Mouse (Mus musculus) liver, postnatal 0 days (tissue): Measurements from ENCODE around the gene Mrvi1. TPM values are rescaled to one million over a fixed set of nuclear protein-coding genes. Genes with fewer than 3 reads are reported as not detected.

Experiments used
- ATAC-seq: fragments of 200-750 bp; cut with Nextera tagmentation; 2 replicates; pipeline ENCODE4 v1.8.0; 2017; ENCODE audit warnings: mild to moderate bottlenecking, moderate library complexity
- DNase-seq: peaks from one replicate; pipeline ENCODE4 v3.0.0-alpha.2; 2016
- H3K27ac ChIP-seq: fragments of 300-500 bp; sonication (generic); 2 replicates; pipeline ENCODE4 v1.5.1; 2014; ENCODE audit warnings: antibody characterized with exemption, moderate library complexity, mild to moderate bottlenecking, low read depth
- H3K27me3 ChIP-seq: fragments of 300-500 bp; sonication (generic); 2 replicates; pipeline ENCODE4 v1.6.1; 2014; ENCODE audit warnings: low read length, control low read depth, mixed read lengths; ENCODE audit not compliant: insufficient read depth
- H3K36me3 ChIP-seq: fragments of 300-500 bp; sonication (generic); replicated peaks from 2 replicates; pipeline ENCODE4 v1.6.1; 2014; ENCODE audit warnings: mild to moderate bottlenecking, control low read depth, low read length, moderate library complexity, mixed read lengths; ENCODE audit not compliant: insufficient read depth
- H3K4me1 ChIP-seq: fragments of 300-500 bp; sonication (generic); 2 replicates; pipeline ENCODE4 v1.6.1; 2014; ENCODE audit warnings: antibody characterized with exemption, mild to moderate bottlenecking, control low read depth; ENCODE audit not compliant: insufficient read depth
- H3K4me2 ChIP-seq: fragments of 300-500 bp; sonication (generic); 2 replicates; pipeline ENCODE4 v1.6.1; 2014; ENCODE audit warnings: low read depth, mild to moderate bottlenecking, low read length, moderate library complexity, mixed read lengths
- H3K4me3 ChIP-seq: fragments of 300-500 bp; sonication (generic); 2 replicates; pipeline ENCODE4 v1.5.1; 2014; ENCODE audit warnings: low read depth, low read length
- H3K9ac ChIP-seq: fragments of 300-500 bp; sonication (generic); replicated peaks from 2 replicates; pipeline ENCODE4 v1.6.1; 2014; ENCODE audit warnings: mild to moderate bottlenecking, moderate library complexity
- H3K9me3 ChIP-seq: fragments of 300-500 bp; sonication (generic); 2 replicates; pipeline ENCODE4 v1.6.1; 2016; ENCODE audit warnings: mild to moderate bottlenecking, control low read depth, low read length, mixed read lengths
- CTCF ChIP-seq: sonication (generic); IDR thresholded peaks from 2 replicates; pipeline ENCODE4 v1.5.1; 2016; ENCODE audit warnings: antibody characterized with exemption, low read depth
- EP300 ChIP-seq: IDR thresholded peaks from 2 replicates; pipeline ENCODE4 v1.6.1; 2016; ENCODE audit warnings: antibody characterized with exemption, low read depth, mild to moderate bottlenecking
- WGBS: fragments of 180-500 bp; shearing (Covaris S2); extraction: QIAGEN DNeasy Blood & Tissue Kit; methylation state at CpG from one replicate; pipeline ENCODE4 v1.1.7; 2014; ENCODE audit not compliant: insufficient replicate concordance; 5-methylcytosine and 5-hydroxymethylcytosine counted together
- polyA plus RNA-seq: library from polyadenylated mRNA; unstranded; fragments of >200 nt; fragmentation: Nextera tagmentation; extraction: Ambion mirVana; gene quantifications from 2 replicates; pipeline ENCODE4 v1.2.1, GENCODE M21; 2015

The Mrvi1 gene
- polyA plus RNA-seq, 1 experiment from 2014 or later, result 8.4 TPM

DNA sequence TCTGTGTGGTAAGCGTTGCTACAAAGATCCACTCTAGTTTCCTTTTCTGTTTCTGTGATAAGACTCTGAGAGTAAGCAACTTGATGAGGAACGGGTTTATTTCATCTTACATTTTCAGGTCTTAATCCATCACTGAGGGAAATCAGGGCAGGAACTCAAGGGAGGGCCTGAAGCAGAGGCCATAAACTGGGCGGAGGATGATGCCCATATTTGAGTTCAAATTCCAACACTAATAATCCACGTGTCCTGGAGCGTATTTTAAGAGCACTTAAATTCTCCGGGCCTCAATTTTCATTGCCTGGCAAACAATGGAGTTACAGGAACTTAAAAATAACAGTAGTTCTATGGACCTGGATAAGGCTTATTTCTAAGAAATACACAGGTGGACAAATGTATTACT lies 116.7 kb downstream of the Mrvi1 start:
- H3K27ac ChIP-seq, result no peak overlapping the region
- no peak overlapping the region for H3K9ac ChIP-seq
- no peak overlapping the region for H3K4me2 ChIP-seq
- peaks cover under 1% of the 10 kb centered on the region; the same call in 1 of the 2 replicates for H3K4me1 ChIP-seq
- 73% methylated on average over 6 of the region's 6 CpGs for WGBS
- DNase-seq (no peak), ATAC-seq (no peak)
- TF ChIP-seq CTCF (no peak), EP300 (no peak)
- no peaks in the 10 kb centered on the region for H3K9me3 ChIP-seq
- H3K4me3 ChIP-seq, result no peak overlapping the region
- H3K27me3 ChIP-seq, result no peaks in the 10 kb centered on the region
- no peaks in the 10 kb centered on the region for H3K36me3 ChIP-seq

DNA sequence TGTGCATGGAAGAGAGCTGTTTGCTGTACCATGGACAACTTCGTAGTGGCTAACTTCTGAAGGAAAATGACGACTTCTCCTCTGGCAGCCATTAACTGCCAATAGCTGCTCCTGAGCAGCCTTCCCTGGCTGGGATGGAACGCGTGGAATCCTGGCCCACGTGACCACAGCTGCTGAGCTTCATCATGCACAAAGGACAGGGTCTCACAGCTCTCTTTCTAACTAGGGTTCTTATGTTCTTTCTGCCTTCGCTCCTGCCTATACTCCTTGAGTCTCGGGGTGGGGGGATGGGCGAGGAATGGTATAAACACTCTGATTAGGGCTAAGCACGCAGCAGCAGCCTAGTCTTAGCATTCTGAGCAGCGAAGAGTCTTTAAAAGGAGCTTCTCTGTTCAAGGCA lies 117.2 kb downstream of the Mrvi1 start:
- no peak for ATAC-seq
- H3K9ac ChIP-seq, result no peak overlapping the region
- no peak overlapping the region for H3K4me2 ChIP-seq

GRCm38 (mm10) chr7:110862751-110863289 lies 119.4 kb downstream of the Mrvi1 start, which contains the start of gene Lyve1:
TSS of gene Lyve1 (minus strand) at chr7:110863239.
- peak; percentile 76 for ATAC-seq
- WGBS, result 69% methylated on average over 12 of the region's 12 CpGs
- DNase-seq, result no peak
- Histone ChIP-seq H3K27me3 (no peaks in the 10 kb centered on the region), H3K27ac (peak within 1 kb of the TSS; percentile 50; the same call in 1 of the 2 replicates), H3K4me3 (peak within 1 kb of the TSS; percentile 3; the same call in 1 of the 2 replicates), H3K9ac (no peak within 1 kb of the TSS; the same call in 1 of the 2 replicates), H3K4me1 (peaks cover 8% of the 10 kb centered on the region), H3K4me2 (no peak within 1 kb of the TSS), H3K36me3 (no peaks in the 10 kb centered on the region), H3K9me3 (no peaks in the 10 kb centered on the region)
- TF ChIP-seq CTCF (no peak), EP300 (peak; percentile 40; the same call in 1 of the 2 replicates)

More for the DNA sequence above, 117.2 kb downstream of the Mrvi1 start:
- no peaks in the 10 kb centered on the region for H3K36me3 ChIP-seq
- 74% methylated on average over 10 of the region's 10 CpGs for WGBS
- no peak overlapping the region for H3K4me3 ChIP-seq
- no peak overlapping the region for H3K27ac ChIP-seq
- TF ChIP-seq CTCF, result no peak
- no peak for TF ChIP-seq EP300
- H3K4me1 ChIP-seq, result peaks cover 5% of the 10 kb centered on the region
- H3K9me3 ChIP-seq, result no peaks in the 10 kb centered on the region
- no peaks in the 10 kb centered on the region for H3K27me3 ChIP-seq
- no peak for DNase-seq

- H3K4me3 ChIP-seq, result no peak overlapping the region
- no peak overlapping the region for H3K27ac ChIP-seq
- TF ChIP-seq EP300 (no peak), CTCF (no peak)
- peaks cover 25% of the 10 kb centered on the region for H3K4me1 ChIP-seq
- ATAC-seq (no peak), DNase-seq (no peak)
- WGBS, result 23% methylated on average over 5 of the region's 5 CpGs
- H3K27me3 ChIP-seq, result no peaks in the 10 kb centered on the region
- no peaks in the 10 kb centered on the region for H3K36me3 ChIP-seq
- H3K4me2 ChIP-seq, result peak overlapping the region; percentile 13
- H3K9me3 ChIP-seq, result no peaks in the 10 kb centered on the region
- no peak overlapping the region for H3K9ac ChIP-seq
Measured at GRCm38 (mm10) chr7:110860129-110860528, 122.1 kb downstream of the Mrvi1 start.

DNA sequence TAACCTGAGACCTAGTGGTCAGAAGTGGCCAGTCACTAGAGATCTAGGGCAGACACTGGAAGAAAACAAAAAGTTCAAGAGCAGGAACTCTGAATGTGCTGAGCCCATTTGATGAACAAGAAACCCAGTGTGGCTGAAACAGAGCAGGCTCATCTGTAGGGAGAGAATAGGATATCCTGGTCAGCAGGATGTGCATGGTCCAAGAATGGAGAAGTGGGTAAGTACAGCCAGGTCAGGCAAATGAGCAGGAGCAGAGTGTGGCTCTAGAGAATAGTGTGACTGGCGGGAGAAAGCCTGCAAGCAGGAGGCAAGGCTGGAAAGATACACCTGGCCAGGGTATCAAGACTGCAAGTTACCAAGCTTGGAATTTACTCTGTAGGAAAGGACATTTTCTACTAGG lies 126.7 kb downstream of the Mrvi1 start:
- no peak overlapping the region for H3K4me3 ChIP-seq
- 44% methylated on average over 1 of the region's 1 CpGs for WGBS
- H3K9ac ChIP-seq, result no peak overlapping the region
- ATAC-seq (no peak), DNase-seq (no peak)
- no peaks in the 10 kb centered on the region for H3K27me3 ChIP-seq
- TF ChIP-seq EP300 (no peak), CTCF (no peak)
- no peaks in the 10 kb centered on the region for H3K9me3 ChIP-seq
- peaks cover 40% of the 10 kb centered on the region for H3K4me1 ChIP-seq
- no peak overlapping the region for H3K4me2 ChIP-seq
- H3K36me3 ChIP-seq, result no peaks in the 10 kb centered on the region
- H3K27ac ChIP-seq, result peak overlapping the region; percentile 76

DNA sequence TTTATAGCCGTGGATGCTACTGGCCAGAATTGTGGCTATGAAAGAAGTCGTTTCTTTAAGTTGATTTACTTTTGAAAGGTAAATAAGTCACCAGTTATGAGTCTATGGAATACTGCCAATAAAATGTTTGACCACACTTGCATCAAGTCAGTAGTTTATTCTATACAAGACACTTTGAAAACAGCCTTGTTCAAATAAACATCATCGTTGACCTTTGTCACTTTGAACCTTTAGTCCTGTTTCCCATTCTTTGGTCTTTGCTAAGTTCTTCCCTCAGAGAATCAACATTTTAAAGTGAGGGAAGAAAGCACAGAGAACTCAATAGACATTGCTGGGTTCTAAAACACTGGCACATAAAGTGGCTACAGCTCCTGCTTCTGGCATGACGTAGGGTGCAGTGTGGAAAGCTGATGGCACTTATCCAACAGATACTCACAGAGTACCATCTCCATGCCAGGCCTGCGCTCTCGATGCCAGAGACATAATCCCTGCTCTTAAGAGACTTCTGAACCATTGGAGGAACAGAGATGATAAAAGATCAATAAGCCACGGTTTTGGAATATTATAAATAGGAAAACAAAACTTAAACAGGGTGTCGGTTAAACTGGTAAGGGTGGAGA lies 127.2 kb downstream of the Mrvi1 start:
- DNase-seq, result no peak
- H3K9me3 ChIP-seq, result no peaks in the 10 kb centered on the region
- peak; percentile 75 for ATAC-seq
- peak; percentile 53 for TF ChIP-seq EP300
- no peak for TF ChIP-seq CTCF
- H3K27me3 ChIP-seq, result no peaks in the 10 kb centered on the region
- H3K27ac ChIP-seq, result peak overlapping the region; percentile 76
- 62% methylated on average over 8 of the region's 8 CpGs for WGBS
- peaks cover 34% of the 10 kb centered on the region for H3K4me1 ChIP-seq
- no peak overlapping the region for H3K9ac ChIP-seq
- no peak overlapping the region for H3K4me3 ChIP-seq
- no peak overlapping the region for H3K4me2 ChIP-seq
- no peaks in the 10 kb centered on the region for H3K36me3 ChIP-seq
